Mouse (Mus musculus) stomach, embryonic 14.5 days (tissue): Measurements from ENCODE around the gene Snrpn. TPM values are rescaled to one million over a fixed set of nuclear protein-coding genes. Genes with fewer than 3 reads are reported as not detected.
"Not testable (repeated sequence)": the region's sequence is repeated elsewhere in the genome, so short reads cannot be mapped to it uniquely, and the experiment has no call there.

Experiments used
- ATAC-seq: fragments of 200-750 bp; cut with Nextera tagmentation; 2 replicates; pipeline ENCODE4 v1.8.0; 2017; ENCODE audit warnings: low read depth, moderate TSS enrichment; ENCODE audit not compliant: insufficient number of reproducible peaks, insufficient read depth, low FRiP score
- H3K27ac ChIP-seq: fragments of 300-500 bp; sonication (generic); 2 replicates; pipeline ENCODE4 v1.5.1; 2014; ENCODE audit warnings: mild to moderate bottlenecking, low read length, moderate library complexity, mixed read lengths
- H3K27me3 ChIP-seq: fragments of 300-500 bp; sonication (generic); 2 replicates; pipeline ENCODE4 v1.6.1; 2014; ENCODE audit warnings: low read length, control low read depth, mixed read lengths; ENCODE audit not compliant: control insufficient read depth, insufficient read depth
- H3K36me3 ChIP-seq: fragments of 300-500 bp; sonication (generic); 2 replicates; pipeline ENCODE4 v1.6.1; 2014; ENCODE audit warnings: mild to moderate bottlenecking, control low read depth, low read length, moderate library complexity, mixed read lengths; ENCODE audit not compliant: control insufficient read depth, insufficient read depth
- H3K4me1 ChIP-seq: fragments of 300-500 bp; sonication (generic); 2 replicates; pipeline ENCODE4 v1.6.1; 2014; ENCODE audit warnings: low read length, control low read depth, mixed read lengths; ENCODE audit not compliant: control insufficient read depth, insufficient read depth
- H3K4me2 ChIP-seq: fragments of 300-500 bp; sonication (generic); replicated peaks from 2 replicates; pipeline ENCODE4 v1.6.1; 2014; ENCODE audit warnings: low read depth, low read length, control low read depth
- H3K4me3 ChIP-seq: fragments of 300-500 bp; sonication (generic); 2 replicates; pipeline ENCODE4 v1.5.1; 2014; ENCODE audit warnings: low read depth, low read length, control low read depth
- H3K9ac ChIP-seq: fragments of 300-500 bp; sonication (generic); replicated peaks from 2 replicates; pipeline ENCODE4 v1.6.1; 2014; ENCODE audit warnings: low read depth, mild to moderate bottlenecking, control low read depth, low read length, moderate library complexity, mixed read lengths
- H3K9me3 ChIP-seq: fragments of 300-500 bp; sonication (generic); 2 replicates; pipeline ENCODE4 v1.6.1; 2016; ENCODE audit warnings: low read depth, low read length, control low read depth; ENCODE audit not compliant: control insufficient read depth
- WGBS: fragments of 180-500 bp; shearing (Covaris S2); extraction: QIAGEN DNeasy Blood & Tissue Kit; methylation state at CpG from one replicate; pipeline ENCODE4 v1.1.7; 2014; 5-methylcytosine and 5-hydroxymethylcytosine counted together
- polyA plus RNA-seq: library from polyadenylated mRNA; unstranded; fragments of >200 nt; fragmentation: Nextera tagmentation; extraction: Ambion mirVana; gene quantifications from 2 replicates; pipeline ENCODE4 v1.2.1, GENCODE M21; 2014

Snrpn gene
- 58.3 and 59.1 TPM in 2 replicates for polyA plus RNA-seq

GRCm38 (mm10) chr7:60139742-60140480 is at the start of gene Snrpn:
Snrpn (minus strand) TSS chr7:60140219.
- Histone ChIP-seq H3K27ac (no peak within 1 kb of the TSS), H3K27me3 (no peaks in the 10 kb centered on the region), H3K4me2 (no peak within 1 kb of the TSS), H3K36me3 (no peaks in the 10 kb centered on the region), H3K9ac (no peak within 1 kb of the TSS), H3K4me3 (no peak within 1 kb of the TSS), H3K4me1 (no peaks in the 10 kb centered on the region), H3K9me3 (no peaks in the 10 kb centered on the region)
- WGBS = 52% methylated on average over 4 of the region's 4 CpGs
- no peak for ATAC-seq

GRCm38 (mm10) chr7:60170250-60171185 is 30.5 kb upstream of the Snrpn start:
- Histone ChIP-seq H3K36me3 (no peaks in the 10 kb centered on the region), H3K4me3 (no peak overlapping the region), H3K9me3 (no peaks in the 10 kb centered on the region), H3K9ac (no peak overlapping the region), H3K27me3 (no peaks in the 10 kb centered on the region), H3K4me2 (no peak overlapping the region), H3K27ac (no peak overlapping the region), H3K4me1 (no peaks in the 10 kb centered on the region)
- 57% methylated on average over 5 of the region's 5 CpGs for WGBS
- no peak for ATAC-seq

- Histone ChIP-seq H3K4me1 (no peaks in the 10 kb centered on the region), H3K36me3 (no peaks in the 10 kb centered on the region), H3K9ac (no peak overlapping the region), H3K27ac (no peak overlapping the region), H3K9me3 (no peaks in the 10 kb centered on the region), H3K27me3 (no peaks in the 10 kb centered on the region), H3K4me3 (no peak overlapping the region), H3K4me2 (no peak overlapping the region)
- 67% methylated on average over 7 of the region's 7 CpGs for WGBS
- ATAC-seq = no peak
Observed at GRCm38 (mm10) chr7:60125332-60125731, 14.7 kb downstream of the Snrpn start.

GRCm38 (mm10) chr7:60123086-60123624 is 16.9 kb downstream of the Snrpn start:
- 61% methylated on average over 3 of the region's 3 CpGs for WGBS
- H3K4me2 ChIP-seq, H3K36me3 ChIP-seq, H3K4me3 ChIP-seq, H3K9ac ChIP-seq, ATAC-seq, H3K27ac ChIP-seq, H3K27me3 ChIP-seq, H3K4me1 ChIP-seq, H3K9me3 ChIP-seq: not testable (repeated sequence)

- ATAC-seq = no peak
- H3K4me3 ChIP-seq = no peak overlapping the region
- no peaks in the 10 kb centered on the region for H3K36me3 ChIP-seq
- no peak overlapping the region for H3K9ac ChIP-seq
- H3K4me2 ChIP-seq = no peak overlapping the region
- H3K27ac ChIP-seq = no peak overlapping the region
- no peaks in the 10 kb centered on the region for H3K9me3 ChIP-seq
- H3K27me3 ChIP-seq = no peaks in the 10 kb centered on the region
- no peaks in the 10 kb centered on the region for H3K4me1 ChIP-seq
- WGBS = 51% methylated on average over 2 of the region's 2 CpGs
Observed at GRCm38 (mm10) chr7:60122434-60123085, 17.5 kb downstream of the Snrpn start.

- H3K4me3 ChIP-seq = no peak overlapping the region
- H3K9me3 ChIP-seq = no peaks in the 10 kb centered on the region
- no peak for ATAC-seq
- H3K4me2 ChIP-seq = no peak overlapping the region
- H3K27ac ChIP-seq = no peak overlapping the region
- WGBS = 67% methylated on average over 3 of the region's 3 CpGs
- no peaks in the 10 kb centered on the region for H3K4me1 ChIP-seq
- no peaks in the 10 kb centered on the region for H3K36me3 ChIP-seq
- no peaks in the 10 kb centered on the region for H3K27me3 ChIP-seq
- no peak overlapping the region for H3K9ac ChIP-seq
Observed at GRCm38 (mm10) chr7:60097154-60097859, 42.7 kb downstream of the Snrpn start.

GRCm38 (mm10) chr7:60076301-60076700 is 63.7 kb downstream of the Snrpn start:
- ATAC-seq = no peak
- H3K4me1 ChIP-seq = no peaks in the 10 kb centered on the region
- WGBS = 64% methylated on average over 2 of the region's 2 CpGs
- no peaks in the 10 kb centered on the region for H3K36me3 ChIP-seq
- H3K27me3 ChIP-seq = no peaks in the 10 kb centered on the region
- H3K4me2 ChIP-seq = no peak overlapping the region
- H3K9ac ChIP-seq = no peak overlapping the region
- no peaks in the 10 kb centered on the region for H3K9me3 ChIP-seq
- H3K4me3 ChIP-seq = no peak overlapping the region
- no peak overlapping the region for H3K27ac ChIP-seq
